Mouse (Mus musculus): ENCODE data around the gene 1190005I06Rik. TPM values are rescaled to one million over a fixed set of nuclear protein-coding genes. Genes with fewer than 3 reads are reported as not detected.

1190005I06Rik gene
- total RNA-seq, 2 experiments from 2014 or later = 3.1 to 3.4 TPM

GRCm38 (mm10) chr8:120561539-120562435, 85.6 kb downstream of the 1190005I06Rik start:
- no peak for DNase-seq
- intact Hi-C loops (cut with DNase I) = loop anchor here (2.0 kb wide), 1 partner anchor 21 kb away; no protein-coding TSS in a partner anchor

- intact Hi-C loops (cut with DNase I) = no loop called here
- DNase-seq = no peak
Measured at GRCm38 (mm10) chr8:120560535-120560934, 86.9 kb downstream of the 1190005I06Rik start.

- DNase-seq = no peak
- intact Hi-C loops (cut with DNase I) = no loop called here
Measured at GRCm38 (mm10) chr8:120559654-120560053, 87.8 kb downstream of the 1190005I06Rik start.

Other genes starting within 250 kb of the 1190005I06Rik start
- gene Gins2, start 58.3 kb downstream of the 1190005I06Rik start, total RNA-seq (2021) = 1 to 10 TPM in 1 of 2 experiments, under 1 TPM in 1; 0.86 to 1.7 TPM
- gene Gm27021, start 20.4 kb upstream of the 1190005I06Rik start, total RNA-seq (2021) = 1 to 10 TPM in 1 of 2 experiments, not detected in 1; 1.1 TPM
- gene Cox4i1, start 20.6 kb upstream of the 1190005I06Rik start, total RNA-seq (2021) = 1,000 to 10,000 TPM; 4,631 to 4,708 TPM
- 10 to 100 TPM; 40.2 to 46.2 TPM for gene Emc8, start 20.9 kb upstream of the 1190005I06Rik start, total RNA-seq (2021)
- gene Irf8, start 88.7 kb upstream of the 1190005I06Rik start, total RNA-seq (2021) = 1 to 10 TPM; 3.9 to 5.6 TPM

Measured in heart, postnatal 36 days (tissue).